Mouse (Mus musculus) hindbrain, embryonic 16.5 days (tissue): ENCODE data around the gene Atxn1. TPM values are rescaled to one million over a fixed set of nuclear protein-coding genes. Genes with fewer than 3 reads are reported as not detected.

Experiments used
- ATAC-seq: fragments of 200-750 bp; cut with Nextera tagmentation; 2 replicates; pipeline ENCODE4 v1.8.0; 2017; ENCODE audit warnings: moderate TSS enrichment, moderate library complexity
- H3K27ac ChIP-seq: fragments of 300-500 bp; sonication (generic); 2 replicates; pipeline ENCODE4 v1.5.1; 2014; ENCODE audit warnings: low read depth, mild to moderate bottlenecking, control low read depth, low read length, moderate library complexity
- H3K27me3 ChIP-seq: fragments of 300-500 bp; sonication (generic); replicated peaks from 2 replicates; pipeline ENCODE4 v1.6.1; 2014; ENCODE audit warnings: low read length; ENCODE audit not compliant: control insufficient read depth, insufficient read depth
- H3K36me3 ChIP-seq: fragments of 300-500 bp; sonication (generic); 2 replicates; pipeline ENCODE4 v1.6.1; 2014; ENCODE audit warnings: mild to moderate bottlenecking, low read length, moderate library complexity, mixed read lengths; ENCODE audit not compliant: control insufficient read depth, insufficient read depth
- H3K4me1 ChIP-seq: fragments of 300-500 bp; sonication (generic); 2 replicates; pipeline ENCODE4 v1.6.1; 2014; ENCODE audit warnings: low read depth, low read length; ENCODE audit not compliant: control insufficient read depth, insufficient read depth
- H3K4me2 ChIP-seq: fragments of 300-500 bp; sonication (generic); 2 replicates; pipeline ENCODE4 v1.6.1; 2014; ENCODE audit warnings: mild to moderate bottlenecking, low read length, control low read depth, moderate library complexity
- H3K4me3 ChIP-seq: fragments of 300-500 bp; sonication (generic); 2 replicates; pipeline ENCODE4 v1.5.1; 2014; ENCODE audit warnings: mild to moderate bottlenecking, low read length, control low read depth, moderate library complexity
- H3K9ac ChIP-seq: fragments of 300-500 bp; sonication (generic); 2 replicates; pipeline ENCODE4 v1.6.1; 2014; ENCODE audit warnings: low read depth, mild to moderate bottlenecking, control low read depth, low read length, moderate library complexity
- H3K9me3 ChIP-seq: fragments of 300-500 bp; sonication (generic); 2 replicates; pipeline ENCODE4 v1.6.1; 2014; ENCODE audit warnings: mild to moderate bottlenecking, low read length, moderate library complexity; ENCODE audit not compliant: control insufficient read depth
- WGBS: fragments of 180-500 bp; shearing (Covaris S2); extraction: QIAGEN DNeasy Blood & Tissue Kit; methylation state at CpG from one replicate; pipeline ENCODE4 v1.1.7; 2014; 5-methylcytosine and 5-hydroxymethylcytosine counted together
- polyA plus RNA-seq: library from polyadenylated mRNA; unstranded; fragments of >200 nt; fragmentation: Nextera tagmentation; extraction: Ambion mirVana; gene quantifications from 2 replicates; pipeline ENCODE4 v1.2.1, GENCODE M21; 2015

The Atxn1 gene
- polyA plus RNA-seq, 1 experiment from 2014 or later: 8.3 TPM

GRCm38 (mm10) chr13:45882976-45883440, 81.8 kb downstream of the Atxn1 start:
- ATAC-seq: peak; percentile 58; the same call in 1 of the 2 replicates
- H3K4me3 ChIP-seq: no peak overlapping the region
- 43% methylated on average over 3 of the region's 3 CpGs for WGBS
- H3K36me3 ChIP-seq: no peaks in the 10 kb centered on the region
- H3K27ac ChIP-seq: no peak overlapping the region
- H3K4me1 ChIP-seq: no peaks in the 10 kb centered on the region
- no peaks in the 10 kb centered on the region for H3K27me3 ChIP-seq
- no peak overlapping the region for H3K4me2 ChIP-seq
- no peaks in the 10 kb centered on the region for H3K9me3 ChIP-seq
- no peak overlapping the region for H3K9ac ChIP-seq

DNA sequence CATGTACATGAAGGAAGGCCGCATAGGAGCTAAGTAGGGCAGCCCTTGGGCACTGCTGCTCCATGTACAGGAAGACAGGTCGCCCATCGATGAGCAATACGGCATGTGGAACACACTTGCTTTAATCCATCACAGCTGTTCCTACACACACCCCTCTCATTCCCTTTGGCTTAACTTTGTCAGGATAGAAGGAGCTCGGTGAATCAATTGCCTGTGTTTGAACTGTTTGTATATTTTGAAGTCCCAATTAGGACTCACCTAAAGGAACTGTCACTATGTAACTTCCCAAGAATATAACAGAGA, 84.3 kb downstream of the Atxn1 start:
- Histone ChIP-seq H3K4me1 (no peaks in the 10 kb centered on the region), H3K36me3 (no peaks in the 10 kb centered on the region), H3K4me2 (no peak overlapping the region), H3K27ac (no peak overlapping the region), H3K27me3 (no peaks in the 10 kb centered on the region), H3K9ac (no peak overlapping the region), H3K4me3 (no peak overlapping the region), H3K9me3 (no peaks in the 10 kb centered on the region)
- ATAC-seq: 0 out of 2 replicates have a peak, but pooled peaks have one; percentile 40
- 84% methylated on average over 5 of the region's 5 CpGs for WGBS

- H3K4me3 ChIP-seq: no peak overlapping the region
- H3K27ac ChIP-seq: no peak overlapping the region
- no peaks in the 10 kb centered on the region for H3K27me3 ChIP-seq
- ATAC-seq: peak; percentile 22; the same call in 1 of the 2 replicates
- H3K36me3 ChIP-seq: no peaks in the 10 kb centered on the region
- no peak overlapping the region for H3K4me2 ChIP-seq
- no peak overlapping the region for H3K9ac ChIP-seq
- no peaks in the 10 kb centered on the region for H3K9me3 ChIP-seq
- WGBS: 43% methylated on average over 14 of the region's 14 CpGs
- no peaks in the 10 kb centered on the region for H3K4me1 ChIP-seq
Measured at GRCm38 (mm10) chr13:45879746-45880542, 84.9 kb downstream of the Atxn1 start.

GRCm38 (mm10) chr13:45876939-45877338, 87.9 kb downstream of the Atxn1 start:
- Histone ChIP-seq H3K9ac (no peak overlapping the region), H3K27me3 (no peaks in the 10 kb centered on the region), H3K36me3 (no peaks in the 10 kb centered on the region), H3K27ac (no peak overlapping the region), H3K4me2 (no peak overlapping the region), H3K4me1 (no peaks in the 10 kb centered on the region), H3K4me3 (no peak overlapping the region), H3K9me3 (no peaks in the 10 kb centered on the region)
- WGBS: 77% methylated on average over 5 of the region's 5 CpGs
- no peak for ATAC-seq

- Histone ChIP-seq H3K9ac (no peak overlapping the region), H3K4me2 (no peak overlapping the region), H3K36me3 (no peaks in the 10 kb centered on the region), H3K4me1 (no peaks in the 10 kb centered on the region), H3K9me3 (no peaks in the 10 kb centered on the region), H3K4me3 (no peak overlapping the region), H3K27ac (no peak overlapping the region), H3K27me3 (no peaks in the 10 kb centered on the region)
- ATAC-seq: no peak
- WGBS: 86% methylated on average over 2 of the region's 2 CpGs
Measured at GRCm38 (mm10) chr13:45876368-45876760, 88.4 kb downstream of the Atxn1 start.

DNA sequence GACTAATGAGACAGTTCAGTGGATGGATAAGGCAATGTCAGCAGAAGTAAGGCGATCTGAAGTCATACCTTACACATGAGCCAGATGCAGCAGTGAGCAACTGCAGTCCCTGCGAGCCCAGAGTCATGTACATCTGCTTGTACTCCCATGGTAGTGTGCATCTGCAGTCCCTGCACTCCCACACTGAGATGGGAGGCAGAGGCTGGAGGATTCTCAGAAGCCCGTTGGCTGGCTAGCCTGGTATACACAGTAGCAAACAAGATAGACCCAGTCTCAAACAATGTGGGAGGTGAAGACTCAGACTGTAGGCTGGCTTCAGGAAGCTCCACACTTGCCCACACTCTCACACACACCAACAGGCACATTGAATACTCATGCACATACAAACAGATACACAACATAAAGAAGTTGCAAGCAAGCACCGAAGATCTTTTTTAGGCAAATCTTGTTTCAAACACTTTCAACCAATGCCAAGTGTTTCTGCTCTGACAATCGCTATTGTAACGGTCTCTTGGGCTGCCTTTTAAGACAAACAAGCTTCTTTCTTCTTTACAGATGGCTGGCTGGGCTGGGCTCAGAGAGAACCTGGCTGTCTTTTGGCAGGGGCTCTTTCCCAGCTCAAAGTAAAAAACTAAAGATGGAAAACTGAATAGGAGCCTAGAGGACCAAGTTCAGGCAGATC, 89.0 kb downstream of the Atxn1 start:
- ATAC-seq: no peak
- Histone ChIP-seq H3K4me3 (no peak overlapping the region), H3K27ac (no peak overlapping the region), H3K9ac (no peak overlapping the region), H3K4me2 (no peak overlapping the region), H3K27me3 (no peaks in the 10 kb centered on the region), H3K4me1 (no peaks in the 10 kb centered on the region), H3K36me3 (no peaks in the 10 kb centered on the region), H3K9me3 (no peaks in the 10 kb centered on the region)
- 57% methylated on average over 6 of the region's 6 CpGs for WGBS

DNA sequence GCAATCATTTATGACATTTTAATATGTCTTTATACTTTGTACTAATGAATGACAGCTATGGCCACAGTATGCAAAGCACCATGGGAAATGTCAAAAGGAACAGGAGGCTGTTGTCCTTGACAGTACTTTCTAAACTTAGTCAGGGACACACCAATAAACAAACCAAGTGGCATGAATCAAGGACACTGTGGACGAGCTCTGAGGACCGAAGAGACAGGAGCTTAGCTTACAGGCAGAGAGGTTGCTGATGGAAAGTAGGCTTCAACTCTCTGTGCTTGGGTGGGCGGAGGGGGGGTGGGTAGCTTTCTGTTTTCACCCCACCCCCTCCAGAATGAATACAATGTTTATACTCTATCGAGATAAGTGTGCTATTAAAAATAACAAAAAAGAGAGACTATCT, 90.6 kb downstream of the Atxn1 start:
- H3K4me3 ChIP-seq: no peak overlapping the region
- H3K27ac ChIP-seq: no peak overlapping the region
- H3K36me3 ChIP-seq: no peaks in the 10 kb centered on the region
- ATAC-seq: no peak
- H3K4me2 ChIP-seq: no peak overlapping the region
- no peak overlapping the region for H3K9ac ChIP-seq
- 95% methylated on average over 4 of the region's 4 CpGs for WGBS
- H3K9me3 ChIP-seq: no peaks in the 10 kb centered on the region
- no peaks in the 10 kb centered on the region for H3K4me1 ChIP-seq
- no peaks in the 10 kb centered on the region for H3K27me3 ChIP-seq

GRCm38 (mm10) chr13:45872966-45873365, 91.8 kb downstream of the Atxn1 start:
- 95% methylated on average over 7 of the region's 7 CpGs for WGBS
- no peaks in the 10 kb centered on the region for H3K36me3 ChIP-seq
- H3K9ac ChIP-seq: no peak overlapping the region
- no peaks in the 10 kb centered on the region for H3K4me1 ChIP-seq
- no peak overlapping the region for H3K27ac ChIP-seq
- H3K4me3 ChIP-seq: no peak overlapping the region
- H3K9me3 ChIP-seq: no peaks in the 10 kb centered on the region
- no peaks in the 10 kb centered on the region for H3K27me3 ChIP-seq
- no peak overlapping the region for H3K4me2 ChIP-seq
- ATAC-seq: no peak

GRCm38 (mm10) chr13:45872041-45872746, 92.6 kb downstream of the Atxn1 start:
- no peaks in the 10 kb centered on the region for H3K4me1 ChIP-seq
- H3K27ac ChIP-seq: no peak overlapping the region
- no peaks in the 10 kb centered on the region for H3K36me3 ChIP-seq
- ATAC-seq: no peak
- H3K4me3 ChIP-seq: no peak overlapping the region
- H3K9me3 ChIP-seq: no peaks in the 10 kb centered on the region
- H3K4me2 ChIP-seq: no peak overlapping the region
- no peak overlapping the region for H3K9ac ChIP-seq
- WGBS: 85% methylated on average over 14 of the region's 14 CpGs
- H3K27me3 ChIP-seq: no peaks in the 10 kb centered on the region
